Mouse (Mus musculus) megakaryocyte, embryonic 14.5 days (primary cell): Measurements from ENCODE around the gene Dctd.

ENCODE experiments used
- FLI1 ChIP-seq: IDR thresholded peaks from 2 replicates; pipeline ENCODE4 v1.6.1; 2012; ENCODE audit warnings: low read length, inconsistent platforms, mixed read lengths
- GATA1 ChIP-seq: IDR thresholded peaks from 3 replicates; pipeline ENCODE4 v1.6.1; 2012; ENCODE audit warnings: mixed read lengths, low read length, inconsistent platforms, borderline replicate concordance

- TF ChIP-seq GATA1 (no peak), FLI1 (no peak)
Measured at GRCm38 (mm10) chr8:48122991-48123390, 24.1 kb downstream of the Dctd start.
